Mouse (Mus musculus): ENCODE results near the gene Zfp160. TPM values are rescaled to one million over a fixed set of nuclear protein-coding genes. Genes with fewer than 3 reads are reported as not detected.
A peak's percentile ranks its signal among the peaks of the same experiment; 100 is the strongest.
"Not testable (repeated sequence)": the region's sequence is repeated elsewhere in the genome, so short reads cannot be mapped to it uniquely, and the experiment has no call there.

The Zfp160 gene
- polyA plus RNA-seq, 1 experiment from 2014 or later = 16.6 TPM

GRCm38 (mm10) chr17:21053267-21053666 lies 44.6 kb downstream of the Zfp160 start:
- ATAC-seq (ENCODE audit: insufficient number of reproducible peaks, low FRiP score, low TSS enrichment, low read depth) = no peak
- 78% methylated on average over 2 of the region's 2 CpGs for WGBS

GRCm38 (mm10) chr17:21055111-21055510 lies 46.4 kb downstream of the Zfp160 start:
- H3K4me1 ChIP-seq; H3K36me3 ChIP-seq; H3K9ac ChIP-seq; H3K9me3 ChIP-seq; H3K4me2 ChIP-seq; H3K27me3 ChIP-seq; H3K4me3 ChIP-seq; H3K27ac ChIP-seq; ATAC-seq (ENCODE audit: insufficient number of reproducible peaks, low FRiP score, low TSS enrichment, low read depth): not testable (repeated sequence)
- WGBS = 94% methylated on average over 1 of the region's 1 CpGs

More at GRCm38 (mm10) chr17:21053267-21053666, 44.6 kb downstream of the Zfp160 start:
- Histone ChIP-seq H3K4me2 (no peak overlapping the region), H3K27me3 (no peaks in the 10 kb centered on the region), H3K4me1 (no peaks in the 10 kb centered on the region), H3K27ac (no peak overlapping the region), H3K36me3 (no peaks in the 10 kb centered on the region), H3K4me3 (no peak overlapping the region), H3K9ac (no peak overlapping the region), H3K9me3 (no peaks in the 10 kb centered on the region)

GRCm38 (mm10) chr17:21065501-21065900 lies 56.8 kb downstream of the Zfp160 start:
- H3K4me3 ChIP-seq = no peak overlapping the region
- H3K27me3 ChIP-seq = no peaks in the 10 kb centered on the region
- WGBS = 21% methylated on average over 1 of the region's 1 CpGs
- no peaks in the 10 kb centered on the region for H3K36me3 ChIP-seq
- H3K27ac ChIP-seq = no peak overlapping the region
- H3K4me1 ChIP-seq = no peaks in the 10 kb centered on the region
- ATAC-seq (ENCODE audit: insufficient number of reproducible peaks, low FRiP score, low TSS enrichment, low read depth) = peak; percentile 58; the same call in 1 of the 2 replicates
- H3K4me2 ChIP-seq = no peak overlapping the region
- no peaks in the 10 kb centered on the region for H3K9me3 ChIP-seq
- no peak overlapping the region for H3K9ac ChIP-seq

- H3K9me3 ChIP-seq = no peaks in the 10 kb centered on the region
Observed at GRCm38 (mm10) chr17:21067036-21067435, 58.3 kb downstream of the Zfp160 start.

GRCm38 (mm10) chr17:21069443-21069842 lies 60.7 kb downstream of the Zfp160 start:
- H3K27me3 ChIP-seq, H3K4me2 ChIP-seq, H3K4me1 ChIP-seq, H3K4me3 ChIP-seq, H3K27ac ChIP-seq, H3K36me3 ChIP-seq, H3K9me3 ChIP-seq, H3K9ac ChIP-seq: not testable (repeated sequence)
- no CpG with 5 or more reads among the region's 3 CpGs for WGBS
- ATAC-seq (ENCODE audit: insufficient number of reproducible peaks, low FRiP score, low TSS enrichment, low read depth) = peak; percentile 50

More at GRCm38 (mm10) chr17:21067036-21067435, 58.3 kb downstream of the Zfp160 start:
- Histone ChIP-seq H3K4me3 (no peak overlapping the region), H3K27ac (no peak overlapping the region), H3K36me3 (no peaks in the 10 kb centered on the region), H3K4me1 (no peaks in the 10 kb centered on the region), H3K27me3 (no peaks in the 10 kb centered on the region), H3K4me2 (no peak overlapping the region), H3K9ac (no peak overlapping the region)
- no peak for ATAC-seq (ENCODE audit: insufficient number of reproducible peaks, low FRiP score, low TSS enrichment, low read depth)

- WGBS = 78% methylated on average over 2 of the region's 2 CpGs
- not testable (repeated sequence) for H3K4me3 ChIP-seq; H3K9ac ChIP-seq; H3K36me3 ChIP-seq; H3K27ac ChIP-seq; H3K4me2 ChIP-seq; H3K27me3 ChIP-seq; H3K4me1 ChIP-seq; H3K9me3 ChIP-seq; ATAC-seq (ENCODE audit: insufficient number of reproducible peaks, low FRiP score, low TSS enrichment, low read depth)
Observed at GRCm38 (mm10) chr17:21070971-21071370, 62.3 kb downstream of the Zfp160 start.

Other genes with a start within 250 kb of the Zfp160 start
- gene Vmn1r228, start 222.7 kb upstream of the Zfp160 start, polyA plus RNA-seq (2015; fragmentation: Nextera tagmentation; extraction: Ambion mirVana) = not detected in 2 replicates
- not detected in 2 replicates for gene Vmn1r229, start 197.3 kb upstream of the Zfp160 start, polyA plus RNA-seq (2015; fragmentation: Nextera tagmentation; extraction: Ambion mirVana)
- gene Vmn1r230, start 168.5 kb upstream of the Zfp160 start, polyA plus RNA-seq (2015; fragmentation: Nextera tagmentation; extraction: Ambion mirVana) = not detected in 2 replicates
- gene Vmn1r231, start 103.8 kb upstream of the Zfp160 start, polyA plus RNA-seq (2015; fragmentation: Nextera tagmentation; extraction: Ambion mirVana) = not detected in 2 replicates
- gene Vmn1r232, start 89.2 kb upstream of the Zfp160 start, polyA plus RNA-seq (2015; fragmentation: Nextera tagmentation; extraction: Ambion mirVana) = not detected in 2 replicates
- gene Ppp2r1a, start 63.6 kb upstream of the Zfp160 start, polyA plus RNA-seq (2015; fragmentation: Nextera tagmentation; extraction: Ambion mirVana) = 340 and 361 TPM in 2 replicates
- gene Vmn1r233, start 12.4 kb upstream of the Zfp160 start, polyA plus RNA-seq (2015; fragmentation: Nextera tagmentation; extraction: Ambion mirVana) = not detected in 2 replicates
- gene Vmn1r234, start 217.2 kb downstream of the Zfp160 start, polyA plus RNA-seq (2015; fragmentation: Nextera tagmentation; extraction: Ambion mirVana) = not detected in 2 replicates
- not detected in 2 replicates for gene Vmn1r235, start 247.5 kb downstream of the Zfp160 start, polyA plus RNA-seq (2015; fragmentation: Nextera tagmentation; extraction: Ambion mirVana)

Data from limb, embryonic 15.5 days (tissue).